Mouse (Mus musculus) T-helper 2 cell (primary cell): ENCODE data around the gene Olfr1329.
"Not testable (repeated sequence)": the region's sequence is repeated elsewhere in the genome, so short reads cannot be mapped to it uniquely, and the experiment has no call there.

ENCODE experiments used
- in situ Hi-C: fragments of 300-600 bp; cut with MboI, MseI; formaldehyde crosslinking; loops from one replicate; pipeline ENCODE4 v1.15.1; 2025; ENCODE audit warnings: high pct_unique_total_duplicates

Olfr1329 gene

DNA sequence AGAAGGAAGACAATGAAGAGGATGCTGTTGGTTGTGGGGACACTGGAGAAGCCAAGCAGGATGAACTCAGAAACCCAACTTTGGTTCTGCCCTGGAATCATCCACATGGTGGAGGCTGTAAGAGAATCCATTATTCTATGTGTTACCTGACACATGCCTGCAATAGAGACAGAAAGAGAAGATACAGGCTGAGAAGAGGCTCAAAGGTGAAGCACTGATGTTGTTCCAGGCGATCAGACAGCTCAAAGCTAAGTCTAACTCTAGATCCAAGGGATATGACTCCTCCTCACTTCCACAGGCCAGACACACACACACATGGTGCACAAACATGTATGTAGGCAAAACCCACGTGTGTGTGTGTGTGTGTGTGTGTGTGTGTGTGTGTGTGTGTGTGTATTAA, at the start of gene Olfr1329:
Gene Olfr1329, minus strand, starts transcription at position 101 of the 400 bp plus-strand sequence.
- in situ Hi-C loops, result loop anchor here (25.0 kb wide), 1 partner anchor 1570 kb away; no protein-coding TSS in a partner anchor

DNA sequence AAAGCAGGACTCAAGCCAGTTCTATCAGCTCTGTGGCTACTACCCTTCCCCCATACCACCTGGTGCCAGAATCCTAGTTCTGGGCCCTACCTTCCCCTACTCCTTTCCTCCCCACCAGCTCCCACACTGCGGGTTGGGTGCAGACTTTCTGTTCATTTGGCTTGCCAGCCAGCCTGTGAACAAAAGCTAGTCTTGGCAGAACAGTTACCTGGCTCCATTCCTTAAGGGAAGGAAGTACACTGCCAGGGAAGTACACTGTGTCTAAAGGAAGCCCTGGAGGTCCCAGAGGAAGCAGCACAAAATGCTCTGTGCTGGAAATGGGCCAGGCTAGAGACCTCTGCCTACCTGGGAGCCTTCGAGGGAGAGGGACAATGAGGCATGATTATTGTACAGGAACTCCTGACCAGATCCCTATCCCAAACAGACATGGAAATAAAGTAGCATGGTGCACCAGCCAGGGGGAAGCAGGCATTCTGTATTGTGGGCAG, 43.9 kb upstream of the Olfr1329 start, which contains the start of gene Lao1:
Gene Lao1, plus strand, starts transcription at position 438 of the 488 bp plus-strand sequence.
- in situ Hi-C loops, result no loop called here

- in situ Hi-C loops, result no loop called here
These were observed 41.5 kb upstream of the Olfr1329 start for GRCm38 (mm10) chr4:118958812-118959211.

DNA sequence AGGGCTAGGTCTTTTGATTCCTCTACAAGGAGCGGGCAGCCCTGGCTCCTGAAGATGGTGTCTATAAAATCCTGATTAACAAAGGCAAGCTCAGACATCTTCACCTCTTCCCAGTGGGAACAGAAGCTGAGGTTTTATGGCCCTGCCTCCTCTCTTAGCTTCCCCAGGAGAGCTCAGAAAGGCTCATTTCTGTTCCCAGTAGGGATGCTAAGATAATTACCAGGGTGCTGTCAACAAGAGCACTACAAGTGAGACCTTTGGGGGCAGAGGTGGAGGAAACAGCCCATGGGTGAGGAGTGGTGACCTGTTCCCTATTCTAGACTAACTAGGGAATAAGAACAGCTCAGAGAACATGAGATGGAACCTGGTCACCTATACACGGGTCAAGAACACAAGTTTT, 21.2 kb upstream of the Olfr1329 start, which contains the start of gene Olfr1328:
Gene Olfr1328, minus strand, starts transcription at position 101 of the 400 bp plus-strand sequence.
- in situ Hi-C loops, result no loop called here

GRCm38 (mm10) chr4:118931326-118931725, 14.1 kb upstream of the Olfr1329 start:
- in situ Hi-C loops, result not testable (repeated sequence)

DNA sequence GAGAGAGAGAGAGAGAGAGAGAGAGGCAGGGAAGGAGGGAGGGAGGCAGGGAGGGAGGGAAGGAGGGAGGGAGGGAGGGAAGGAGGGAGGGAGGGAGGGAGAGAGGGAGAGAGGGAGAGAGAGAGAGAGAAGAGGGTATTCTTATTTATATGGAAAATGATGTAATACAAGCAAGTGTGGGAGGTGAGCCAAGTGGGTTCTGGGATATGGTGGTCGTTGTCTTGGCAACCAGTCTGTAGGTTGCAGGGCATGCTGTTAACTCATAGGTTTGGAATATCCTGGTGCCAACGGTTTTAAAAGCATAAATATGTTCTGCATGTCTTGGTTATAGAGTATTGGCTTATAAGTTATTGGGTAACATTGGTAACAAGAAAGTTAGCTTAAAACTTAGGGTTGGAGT, 15.3 kb downstream of the Olfr1329 start:
- in situ Hi-C loops, result loop anchor here (25.0 kb wide), 1 partner anchor 1585 kb away; no protein-coding TSS in a partner anchor

GRCm38 (mm10) chr4:118888297-118888696, 29.0 kb downstream of the Olfr1329 start, which contains the start of gene Olfr1330:
Olfr1330 (plus strand) TSS chr4:118888597.
- in situ Hi-C loops, result no loop called here

GRCm38 (mm10) chr4:118867566-118867965, 49.7 kb downstream of the Olfr1329 start:
- in situ Hi-C loops, result no loop called here
